15 mouse cellular contexts compared by ENCODE assay signal in the genomic region with DNA sequence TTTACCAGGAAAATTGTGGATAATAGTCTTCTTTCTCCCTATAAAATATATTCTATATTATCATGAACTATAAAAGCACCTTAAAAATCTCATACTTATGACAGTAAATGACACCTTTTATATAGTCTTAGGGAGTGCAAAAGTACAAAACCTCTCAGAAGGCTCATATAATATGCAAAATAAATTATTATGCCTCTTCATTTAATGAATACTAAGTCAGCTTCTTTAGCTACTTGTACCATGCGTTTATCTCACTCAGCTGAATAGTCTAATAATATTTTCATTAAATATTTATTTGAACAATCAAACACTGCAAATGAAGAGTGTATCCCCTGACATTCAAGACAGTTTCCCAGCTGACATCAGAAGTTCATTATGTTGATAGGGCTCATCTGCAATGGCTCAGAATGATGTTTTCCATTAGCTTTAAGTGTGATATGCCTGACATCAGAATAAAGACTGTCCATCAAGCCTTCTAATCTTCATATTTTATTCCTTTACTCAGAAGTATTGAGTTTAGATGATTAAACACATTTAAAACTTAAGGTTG.
"Had no signal": no experiment of that assay in that cellular context is flagged by ENCODE, and none has a peak within 500 bp of the region (broad histone marks: within the 10 kb centered on the region; RNA-seq: fewer than 3 reads in every experiment).

No protein-coding gene starts in this region.

- H3K4me3 ChIP-seq: left cerebral cortex, adult 2 months; liver, embryonic 13.5 days; midbrain, embryonic 12.5 days; stomach, embryonic 15.5 days had no signal

- H3K9ac ChIP-seq: liver, embryonic 13.5 days; midbrain, embryonic 12.5 days; stomach, embryonic 15.5 days had no signal

- H3K27ac ChIP-seq: kidney, postnatal 0 days; left cerebral cortex, adult 2 months; liver, embryonic 13.5 days; midbrain, embryonic 12.5 days; stomach, embryonic 15.5 days had no signal

- DNase-seq: kidney, adult 2 months; kidney, postnatal 36 days; layer of hippocampus, postnatal 36 days; liver, embryonic 13.5 days; lung, adult 2 months; lung, postnatal 14 days; lung, postnatal 4 days; right cerebral cortex, postnatal 25 days; spleen, adult 18-20 months; thymus, postnatal 25 days had no signal

- H3K36me3 ChIP-seq: liver, embryonic 13.5 days; midbrain, embryonic 12.5 days; stomach, embryonic 15.5 days had no signal

- H3K9me3 ChIP-seq: liver, embryonic 13.5 days; midbrain, embryonic 12.5 days; stomach, embryonic 15.5 days had no signal

- ATAC-seq: intestine, postnatal 0 days had no signal

- H3K4me1 ChIP-seq: liver, embryonic 13.5 days; midbrain, embryonic 12.5 days; stomach, embryonic 15.5 days had no signal

- H3K27me3 ChIP-seq: liver, embryonic 13.5 days; midbrain, embryonic 12.5 days; stomach, embryonic 15.5 days had no signal

- H3K4me2 ChIP-seq: liver, embryonic 13.5 days; midbrain, embryonic 12.5 days; stomach, embryonic 15.5 days had no signal
